Mouse (Mus musculus) bone marrow, adult 2 months (tissue): Measurements from ENCODE around the gene Acsl6. TPM values are rescaled to one million over a fixed set of nuclear protein-coding genes. Genes with fewer than 3 reads are reported as not detected.

Source experiments
- H3K27ac ChIP-seq: fragments of 200-500 bp; 2 replicates; pipeline ENCODE4 v1.5.1; 2012; ENCODE audit warnings: low read depth, mild to moderate bottlenecking, control low read depth, inconsistent platforms, low read length; ENCODE audit not compliant: control insufficient read depth, poor library complexity, insufficient read depth
- H3K4me1 ChIP-seq: fragments of 200-500 bp; 2 replicates; pipeline ENCODE4 v1.6.1; 2011; ENCODE audit warnings: low read length; ENCODE audit not compliant: control insufficient read depth, insufficient read depth
- H3K4me3 ChIP-seq: fragments of 200-500 bp; replicated peaks from 2 replicates; pipeline ENCODE3; 2011; ENCODE audit warnings: mild to moderate bottlenecking, low read depth, low read length, control low read depth; ENCODE audit not compliant: control insufficient read depth
- CTCF ChIP-seq: fragments of 200-500 bp; IDR thresholded peaks from 2 replicates; pipeline ENCODE4 v1.5.1; 2011; ENCODE audit warnings: low read length, control low read depth; ENCODE audit not compliant: control insufficient read depth, insufficient read depth
- POLR2A ChIP-seq: fragments of 200-500 bp; IDR thresholded peaks from 2 replicates; pipeline ENCODE4 v1.6.1; 2011; ENCODE audit warnings: low read depth, mild to moderate bottlenecking, control low read depth, low read length, borderline replicate concordance; ENCODE audit not compliant: control insufficient read depth
- WGBS: fragments of 180-500 bp; shearing (Covaris S2); methylation state at CpG from one replicate; pipeline ENCODE4 v1.1.7; 2018; 5-methylcytosine and 5-hydroxymethylcytosine counted together
- polyA plus RNA-seq: library from polyadenylated mRNA; stranded (reverse); fragments of >200 nt; gene quantifications from 2 replicates; pipeline ENCODE4 v1.2.4, GENCODE M21; 2011; ENCODE audit warnings: low replicate concordance; ENCODE audit not compliant: missing spikeins, insufficient read depth, insufficient read length

The Acsl6 gene
- polyA plus RNA-seq: 1.3 and 4.1 TPM in 2 replicates

GRCm38 (mm10) chr11:54303728-54304470 lies at the start of gene Acsl6:
Gene Acsl6 (plus strand): TSS chr11:54303798.
- 2% methylated on average over 56 of the region's 59 CpGs for WGBS
- no peak for TF ChIP-seq POLR2A
- no peak for TF ChIP-seq CTCF
- no peak within 1 kb of the TSS for H3K4me3 ChIP-seq
- H3K4me1 ChIP-seq: no peaks in the 10 kb centered on the region
- H3K27ac ChIP-seq: no peak within 1 kb of the TSS

- Histone ChIP-seq H3K4me3 (no peak overlapping the region), H3K27ac (no peak overlapping the region), H3K4me1 (no peaks in the 10 kb centered on the region)
- TF ChIP-seq CTCF: peak; percentile 29; the same call in 1 of the 2 replicates
- TF ChIP-seq POLR2A: no peak
- WGBS: 27% methylated on average over 4 of the region's 4 CpGs
These were observed 49.5 kb upstream of the Acsl6 start for GRCm38 (mm10) chr11:54254114-54254513.

- WGBS: 75% methylated on average over 3 of the region's 3 CpGs
- no peak overlapping the region for H3K27ac ChIP-seq
- H3K4me1 ChIP-seq: no peaks in the 10 kb centered on the region
- H3K4me3 ChIP-seq: no peak overlapping the region
- no peak for TF ChIP-seq POLR2A
- peak; percentile 84 for TF ChIP-seq CTCF
These were observed 46.8 kb upstream of the Acsl6 start for GRCm38 (mm10) chr11:54256624-54257376.

- TF ChIP-seq POLR2A (no peak), CTCF (no peak)
- 37% methylated on average over 1 of the region's 1 CpGs for WGBS
- Histone ChIP-seq H3K4me3 (no peak overlapping the region), H3K4me1 (no peaks in the 10 kb centered on the region), H3K27ac (no peak overlapping the region)
These were observed 40.1 kb upstream of the Acsl6 start for GRCm38 (mm10) chr11:54263405-54264031.

- Histone ChIP-seq H3K4me1 (no peaks in the 10 kb centered on the region), H3K27ac (no peak overlapping the region), H3K4me3 (no peak overlapping the region)
- 47% methylated on average over 2 of the region's 2 CpGs for WGBS
- TF ChIP-seq CTCF (0 out of 2 replicates have a peak, but pooled peaks have one; percentile 20), POLR2A (no peak)
These were observed 39.1 kb upstream of the Acsl6 start for GRCm38 (mm10) chr11:54264542-54264941.

GRCm38 (mm10) chr11:54267177-54267576 lies 36.4 kb upstream of the Acsl6 start, which contains the start of gene Il3:
Gene Il3 (minus strand): TSS chr11:54267277.
- Histone ChIP-seq H3K4me1 (no peaks in the 10 kb centered on the region), H3K4me3 (no peak within 1 kb of the TSS), H3K27ac (no peak within 1 kb of the TSS)
- WGBS: 50% methylated on average over 6 of the region's 6 CpGs
- TF ChIP-seq POLR2A (no peak), CTCF (no peak)

- 52% methylated on average over 3 of the region's 3 CpGs for WGBS
- H3K4me3 ChIP-seq: no peak overlapping the region
- H3K4me1 ChIP-seq: no peaks in the 10 kb centered on the region
- TF ChIP-seq POLR2A: no peak
- no peak for TF ChIP-seq CTCF
- H3K27ac ChIP-seq: no peak overlapping the region
These were observed 34.3 kb upstream of the Acsl6 start for GRCm38 (mm10) chr11:54269191-54269896.

GRCm38 (mm10) chr11:54271437-54271949 lies 32.1 kb upstream of the Acsl6 start:
- Histone ChIP-seq H3K27ac (no peak overlapping the region), H3K4me3 (no peak overlapping the region), H3K4me1 (no peaks in the 10 kb centered on the region)
- WGBS: 39% methylated on average over 5 of the region's 5 CpGs
- TF ChIP-seq POLR2A (no peak), CTCF (no peak)
